Mouse (Mus musculus): ENCODE measurements around the gene Scgb1c1. TPM values are rescaled to one million over a fixed set of nuclear protein-coding genes. Genes with fewer than 3 reads are reported as not detected.

The Scgb1c1 gene
- polyA plus RNA-seq, 1 experiment: not detected

DNA sequence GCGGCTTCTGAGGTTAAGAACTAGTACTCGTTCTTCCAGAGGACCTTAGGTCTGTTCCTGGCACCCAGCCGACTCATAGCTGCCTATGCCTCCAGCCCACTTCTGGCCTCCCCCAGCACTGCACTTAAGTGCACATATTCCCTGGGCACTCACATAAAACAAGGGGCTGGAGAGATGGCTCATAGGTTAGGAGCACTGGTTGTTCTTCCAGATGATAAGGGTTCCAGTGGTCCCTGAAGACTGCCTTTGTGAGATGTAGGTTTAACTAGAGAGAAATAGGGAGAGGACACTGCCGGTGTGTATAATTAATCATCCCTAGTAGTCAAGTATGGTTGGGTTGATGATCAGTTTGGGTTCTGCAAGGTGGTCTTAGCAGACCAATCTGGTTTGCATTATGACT, 22.6 kb upstream of the Scgb1c1 start:
- TF ChIP-seq POLR2A (IDR thresholded peaks at IDR 0.05; ENCODE audit: borderline replicate concordance, extremely low read depth, insufficient read depth, insufficient read length, poor library complexity, severe bottlenecking) (no peak), CTCF (IDR thresholded peaks at IDR 0.05; ENCODE audit: borderline replicate concordance, extremely low read depth, insufficient read depth, insufficient read length) (no peak)
- DNase-seq (ENCODE audit: low read depth): no peak

GRCm38 (mm10) chr7:140828171-140828881, 17.0 kb upstream of the Scgb1c1 start:
- peak; percentile 74 for DNase-seq (ENCODE audit: low read depth)
- TF ChIP-seq CTCF (IDR thresholded peaks at IDR 0.05; ENCODE audit: borderline replicate concordance, extremely low read depth, insufficient read depth, insufficient read length) (peak; percentile 57; the same call in 1 of the 2 replicates), POLR2A (IDR thresholded peaks at IDR 0.05; ENCODE audit: borderline replicate concordance, extremely low read depth, insufficient read depth, insufficient read length, poor library complexity, severe bottlenecking) (no peak)

GRCm38 (mm10) chr7:140831447-140831846, 13.9 kb upstream of the Scgb1c1 start:
- TF ChIP-seq POLR2A (IDR thresholded peaks at IDR 0.05; ENCODE audit: borderline replicate concordance, extremely low read depth, insufficient read depth, insufficient read length, poor library complexity, severe bottlenecking): no peak
- no peak for TF ChIP-seq CTCF (IDR thresholded peaks at IDR 0.05; ENCODE audit: borderline replicate concordance, extremely low read depth, insufficient read depth, insufficient read length)
- DNase-seq (ENCODE audit: low read depth): no peak

- TF ChIP-seq CTCF (IDR thresholded peaks at IDR 0.05; ENCODE audit: borderline replicate concordance, extremely low read depth, insufficient read depth, insufficient read length): no peak
- no peak for TF ChIP-seq POLR2A (IDR thresholded peaks at IDR 0.05; ENCODE audit: borderline replicate concordance, extremely low read depth, insufficient read depth, insufficient read length, poor library complexity, severe bottlenecking)
- DNase-seq (ENCODE audit: low read depth): no peak
These were observed 12.0 kb upstream of the Scgb1c1 start for GRCm38 (mm10) chr7:140833341-140833740.

- no peak for DNase-seq (ENCODE audit: low read depth)
- TF ChIP-seq POLR2A (IDR thresholded peaks at IDR 0.05; ENCODE audit: borderline replicate concordance, extremely low read depth, insufficient read depth, insufficient read length, poor library complexity, severe bottlenecking) (no peak), CTCF (IDR thresholded peaks at IDR 0.05; ENCODE audit: borderline replicate concordance, extremely low read depth, insufficient read depth, insufficient read length) (no peak)
These were observed 10.2 kb upstream of the Scgb1c1 start, which contains the start of gene Urah for GRCm38 (mm10) chr7:140834968-140835757. TSS of gene Urah (plus strand) at chr7:140835018.

- TF ChIP-seq POLR2A (IDR thresholded peaks at IDR 0.05; ENCODE audit: borderline replicate concordance, extremely low read depth, insufficient read depth, insufficient read length, poor library complexity, severe bottlenecking): no peak
- TF ChIP-seq CTCF (IDR thresholded peaks at IDR 0.05; ENCODE audit: borderline replicate concordance, extremely low read depth, insufficient read depth, insufficient read length): no peak
- no peak for DNase-seq (ENCODE audit: low read depth)
These were observed 9.6 kb upstream of the Scgb1c1 start for GRCm38 (mm10) chr7:140835758-140836087.

DNA sequence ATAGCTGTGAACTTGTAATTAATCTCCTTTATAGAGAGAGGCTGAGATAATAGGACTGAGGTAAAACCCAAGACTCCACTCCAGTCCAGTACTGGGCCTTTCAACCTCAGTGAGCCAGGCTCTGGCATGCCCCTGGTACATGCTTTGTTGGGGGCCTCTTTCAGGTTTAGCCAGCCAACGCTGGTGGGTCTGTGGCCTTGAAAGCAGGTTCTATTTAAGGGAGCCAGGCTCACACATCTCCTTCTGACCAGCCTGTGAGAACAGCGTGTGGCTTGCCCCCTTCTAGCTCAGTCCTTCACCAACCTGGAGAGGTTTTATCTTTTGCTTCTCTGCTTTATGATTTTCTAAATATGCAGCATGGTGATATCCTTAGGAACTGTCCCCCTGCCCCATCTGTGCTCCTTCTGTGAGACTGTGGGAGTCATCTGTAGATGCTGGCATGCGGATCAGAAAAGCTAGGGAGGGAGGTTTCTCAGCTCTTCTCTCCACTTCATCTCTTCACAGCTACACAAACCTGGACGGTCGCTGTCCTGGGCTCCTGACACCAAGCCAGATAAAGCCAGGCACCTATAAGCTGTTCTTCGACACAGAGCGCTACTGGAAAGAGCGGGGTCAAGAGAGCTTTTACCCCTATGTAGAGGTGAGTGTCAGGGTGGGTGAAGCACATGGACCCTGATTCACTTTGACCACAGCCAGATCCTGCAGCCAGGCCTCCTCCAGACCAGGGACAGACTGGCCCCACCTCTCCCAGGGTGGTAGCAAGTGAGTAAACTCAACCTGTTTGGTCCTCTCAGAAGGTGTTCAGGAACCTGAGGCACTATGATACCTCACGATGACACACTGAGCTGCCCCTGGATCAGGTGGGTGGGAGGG, 8.9 kb upstream of the Scgb1c1 start:
- TF ChIP-seq CTCF (IDR thresholded peaks at IDR 0.05; ENCODE audit: borderline replicate concordance, extremely low read depth, insufficient read depth, insufficient read length) (no peak), POLR2A (IDR thresholded peaks at IDR 0.05; ENCODE audit: borderline replicate concordance, extremely low read depth, insufficient read depth, insufficient read length, poor library complexity, severe bottlenecking) (no peak)
- DNase-seq (ENCODE audit: low read depth): peak; percentile 9

DNA sequence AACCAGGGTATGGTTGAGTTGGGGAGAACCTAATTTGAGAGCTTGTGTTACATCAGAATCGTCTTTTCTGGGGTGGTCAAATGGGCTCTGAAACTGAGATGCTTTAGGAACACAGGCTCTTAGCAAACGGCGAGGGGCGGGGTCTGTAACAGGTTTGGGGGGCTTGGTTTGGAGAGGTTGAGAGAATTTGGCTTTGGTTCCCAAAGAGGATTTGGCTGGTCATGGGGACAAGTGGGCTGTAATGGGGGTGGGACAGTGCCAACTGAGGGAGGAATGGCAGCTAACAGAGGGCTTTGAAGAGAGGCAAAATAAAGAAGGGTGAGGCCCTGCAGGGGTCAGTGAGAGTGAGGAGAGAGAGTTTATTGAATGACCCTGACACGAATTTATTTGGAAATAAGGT, 5.8 kb upstream of the Scgb1c1 start:
- DNase-seq (ENCODE audit: low read depth): no peak
- TF ChIP-seq CTCF (IDR thresholded peaks at IDR 0.05; ENCODE audit: borderline replicate concordance, extremely low read depth, insufficient read depth, insufficient read length): no peak
- no peak for TF ChIP-seq POLR2A (IDR thresholded peaks at IDR 0.05; ENCODE audit: borderline replicate concordance, extremely low read depth, insufficient read depth, insufficient read length, poor library complexity, severe bottlenecking)

DNA sequence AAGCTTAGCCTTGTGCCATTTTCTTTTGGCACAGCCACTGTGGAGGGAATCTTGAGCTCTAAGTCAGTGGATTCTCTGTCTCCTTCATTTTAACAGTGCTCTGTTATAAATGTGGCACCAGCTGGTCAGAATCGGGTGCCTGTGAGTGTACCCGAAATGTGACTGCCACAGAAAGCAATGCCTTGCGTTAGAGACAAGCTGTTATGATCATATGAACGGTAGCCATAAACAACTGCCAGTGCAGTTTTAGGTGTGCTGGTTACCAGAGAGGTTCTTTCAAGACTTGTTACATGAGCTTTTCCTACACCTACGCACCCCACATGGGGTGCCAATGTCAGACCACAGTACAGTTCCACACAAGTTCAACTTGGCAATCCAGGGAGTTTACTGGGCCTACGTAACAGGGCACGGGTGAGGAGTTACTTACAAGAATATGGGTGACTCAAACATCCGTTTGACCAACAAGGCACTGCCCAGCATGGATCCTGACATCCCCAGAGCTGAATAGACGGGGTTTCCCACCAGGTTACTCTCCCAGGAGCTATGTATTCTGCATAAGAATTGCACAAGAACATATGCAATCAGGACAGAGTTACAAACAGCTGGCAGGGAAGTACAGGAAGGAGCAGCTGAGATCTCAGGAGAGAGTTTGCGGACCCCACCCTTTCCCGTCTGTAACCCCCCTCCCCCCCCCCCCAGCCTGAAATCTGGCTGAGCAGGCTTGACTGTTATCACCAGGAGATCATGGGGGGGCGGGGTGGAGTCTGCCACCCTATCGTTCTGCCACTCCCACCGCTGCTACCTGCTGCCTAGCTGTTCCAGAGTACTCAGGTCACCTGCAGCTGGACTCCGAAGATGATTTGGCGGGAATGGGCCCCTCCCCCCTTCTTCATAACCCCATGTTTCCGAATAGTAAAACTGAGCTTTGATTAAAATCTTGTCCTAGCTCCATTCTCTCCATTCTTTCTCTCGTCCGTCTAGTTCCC, 4.3 kb upstream of the Scgb1c1 start:
- TF ChIP-seq POLR2A (IDR thresholded peaks at IDR 0.05; ENCODE audit: borderline replicate concordance, extremely low read depth, insufficient read depth, insufficient read length, poor library complexity, severe bottlenecking) (no peak), CTCF (IDR thresholded peaks at IDR 0.05; ENCODE audit: borderline replicate concordance, extremely low read depth, insufficient read depth, insufficient read length) (no peak)
- no peak for DNase-seq (ENCODE audit: low read depth)

- no peak for DNase-seq (ENCODE audit: low read depth)
- TF ChIP-seq CTCF (IDR thresholded peaks at IDR 0.05; ENCODE audit: borderline replicate concordance, extremely low read depth, insufficient read depth, insufficient read length) (no peak), POLR2A (IDR thresholded peaks at IDR 0.05; ENCODE audit: borderline replicate concordance, extremely low read depth, insufficient read depth, insufficient read length, poor library complexity, severe bottlenecking) (no peak)
These were observed 1.5 kb upstream of the Scgb1c1 start for GRCm38 (mm10) chr7:140843806-140844205.
